In the genomic region with DNA sequence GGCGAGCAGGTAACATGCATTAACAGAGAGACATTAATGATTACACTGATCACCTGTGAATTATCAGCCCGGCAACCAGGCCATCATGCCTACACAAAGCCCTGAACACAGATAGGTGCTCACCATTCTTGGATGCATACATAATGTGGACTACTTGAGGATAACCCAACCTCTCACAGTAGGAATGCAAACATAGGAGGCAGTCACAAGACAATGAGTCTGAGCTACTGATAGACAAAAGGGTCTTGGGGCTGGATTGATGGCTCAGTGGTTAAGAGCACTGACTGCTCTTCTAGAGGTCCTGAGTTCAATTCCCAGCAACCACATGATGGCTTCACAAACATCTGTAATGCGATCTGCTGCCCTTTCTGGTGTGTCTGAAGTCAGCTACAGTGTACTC, we compare ENCODE assay signal across 23 mouse cellular contexts.
"Had no signal": no experiment of that assay in that cellular context is flagged by ENCODE, and none has a peak within 500 bp of the region (broad histone marks: within the 10 kb centered on the region; RNA-seq: fewer than 3 reads in every experiment).

No protein-coding gene starts in this region.

- DNase-seq: liver, postnatal 0 days; lung, adult 2 months; lung, postnatal 14 days; lung, postnatal 36 days; midbrain, embryonic 14.5 days; retina, postnatal 1 day; right cerebral cortex, adult 18-20 months; right cerebral cortex, postnatal 25 days; right cerebral cortex, postnatal 4 days; spleen, adult 18-20 months; thymus, adult 18-20 months; thymus, postnatal 14 days; thymus, postnatal 36 days had no signal

- H3K4me2 ChIP-seq: liver, embryonic 15.5 days; lung, embryonic 15.5 days; midbrain, embryonic 11.5 days; neural tube, embryonic 13.5 days; neural tube, embryonic 15.5 days had no signal

- H3K9me3 ChIP-seq: liver, embryonic 15.5 days; lung, embryonic 15.5 days; megakaryocyte, embryonic 14.5 days; neural tube, embryonic 13.5 days; neural tube, embryonic 15.5 days had no signal

- H3K9ac ChIP-seq: liver, embryonic 15.5 days; liver, postnatal 0 days; lung, embryonic 15.5 days; neural tube, embryonic 13.5 days; neural tube, embryonic 15.5 days had no signal

- ATAC-seq: liver, postnatal 0 days; lung, postnatal 0 days; midbrain, embryonic 16.5 days had no signal

- H3K27ac ChIP-seq: liver, embryonic 15.5 days; lung, embryonic 15.5 days; macrophage; neural tube, embryonic 13.5 days; neural tube, embryonic 15.5 days had no signal

- H3K4me1 ChIP-seq: liver, embryonic 15.5 days; lung, embryonic 15.5 days; megakaryocyte, embryonic 14.5 days; neural tube, embryonic 13.5 days; neural tube, embryonic 15.5 days had no signal

- H3K4me3 ChIP-seq: liver, embryonic 15.5 days; lung, embryonic 15.5 days; megakaryocyte, embryonic 14.5 days; myocyte; neural tube, embryonic 13.5 days; neural tube, embryonic 15.5 days had no signal

- H3K27me3 ChIP-seq: liver, embryonic 15.5 days; lung, embryonic 15.5 days; megakaryocyte, embryonic 14.5 days; neural tube, embryonic 13.5 days; neural tube, embryonic 15.5 days had no signal
